Mouse (Mus musculus) MEL (cell line): Measurements from ENCODE around the gene Opalin.

Source experiments
- CHD2 ChIP-seq: IDR thresholded peaks from 2 replicates; pipeline ENCODE4 v1.6.1; 2011; ENCODE audit warnings: low read length, improper control_type of control experiment
- CTCF ChIP-seq, 3 experiments: IDR thresholded peaks in 2 of 3; conservative IDR thresholded peaks in 1 of 3; 2 replicates each; pipeline ENCODE4 v1.5.1; 2011 to 2012; ENCODE audit warnings: low read length in 3 of 3, low read depth in 2 of 3, mild to moderate bottlenecking in 2 of 3, improper control_type of control experiment in 1 of 3, inconsistent platforms in 1 of 3, mixed read lengths in 1 of 3, moderate library complexity in 1 of 3; ENCODE audit not compliant: control insufficient read depth in 1 of 3, insufficient read depth in 1 of 3, poor library complexity in 1 of 3, severe bottlenecking in 1 of 3
- ETS1 ChIP-seq: IDR thresholded peaks from 2 replicates; pipeline ENCODE4 v1.6.1; 2012; ENCODE audit warnings: low read depth, mild to moderate bottlenecking, inconsistent platforms, low read length, improper control_type of control experiment, moderate library complexity
- GATA1 ChIP-seq: IDR thresholded peaks from 2 replicates; pipeline ENCODE4 v1.6.1; 2011; ENCODE audit warnings: low read depth, low read length, improper control_type of control experiment
- MAFK ChIP-seq: IDR thresholded peaks from 2 replicates; pipeline ENCODE4 v1.6.1; 2011; ENCODE audit warnings: low read depth, mild to moderate bottlenecking, low read length, improper control_type of control experiment, borderline replicate concordance
- MAX ChIP-seq: IDR thresholded peaks from 2 replicates; pipeline ENCODE4 v1.6.1; 2011; ENCODE audit warnings: low read length, improper control_type of control experiment
- MEF2A ChIP-seq: IDR thresholded peaks from 2 replicates; pipeline ENCODE4 v1.6.1; 2014; ENCODE audit warnings: low read depth, mild to moderate bottlenecking, inconsistent platforms, low read length, improper control_type of control experiment; ENCODE audit not compliant: poor library complexity, insufficient replicate concordance, severe bottlenecking; ENCODE audit errors: extremely low read depth
- MYC ChIP-seq: IDR thresholded peaks from 2 replicates; pipeline ENCODE4 v1.6.1; 2011; ENCODE audit warnings: low read depth, mild to moderate bottlenecking, low read length, improper control_type of control experiment, moderate library complexity
- NELFE ChIP-seq: IDR thresholded peaks from 2 replicates; pipeline ENCODE4 v1.6.1; 2011; ENCODE audit warnings: low read depth, low read length, improper control_type of control experiment
- POLR2A ChIP-seq, 2 experiments: IDR thresholded peaks; 2 replicates each; pipeline ENCODE4 v1.6.1; 2011 to 2012; ENCODE audit warnings: low read length in 2 of 2, mild to moderate bottlenecking in 2 of 2, control low read depth in 1 of 2, improper control_type of control experiment in 1 of 2, low read depth in 1 of 2, moderate library complexity in 1 of 2; ENCODE audit not compliant: control insufficient read depth in 1 of 2, insufficient read depth in 1 of 2, poor library complexity in 1 of 2

GRCm38 (mm10) chr19:41019164-41019675 lies 57.7 kb downstream of the Opalin start:
- TF ChIP-seq CTCF (IDR thresholded peaks at IDR 0.05 in 2 of 3, conservative IDR thresholded peaks at IDR 0.05 in 1 of 3; ENCODE audit: control insufficient read depth in 1 of 3, insufficient read depth in 1 of 3, low read depth in 2 of 3, low read length in 3 of 3, poor library complexity in 1 of 3, severe bottlenecking in 1 of 3), result no peak
- no peak for TF ChIP-seq ETS1
- TF ChIP-seq MEF2A, result no peak
- TF ChIP-seq MYC, result no peak
- TF ChIP-seq GATA1, result no peak
- TF ChIP-seq NELFE, result no peak
- TF ChIP-seq MAFK, result no peak
- no peak for TF ChIP-seq CHD2
- no peak for TF ChIP-seq POLR2A (IDR thresholded peaks at IDR 0.05; ENCODE audit: control insufficient read depth in 1 of 2, insufficient read depth in 1 of 2, low read depth in 1 of 2, low read length in 2 of 2, poor library complexity in 1 of 2)
- TF ChIP-seq MAX, result no peak
